Mouse (Mus musculus) kidney, adult 2 months (tissue): ENCODE results near the gene Gm17387.

ENCODE experiments used
- CTCF ChIP-seq: fragments of 200-500 bp; conservative IDR thresholded peaks from 2 replicates; pipeline ENCODE4 v1.5.1; 2011; ENCODE audit warnings: low read depth, mild to moderate bottlenecking, control low read depth, low read length, moderate library complexity, mixed read lengths; ENCODE audit not compliant: insufficient read depth, insufficient read length
- POLR2A ChIP-seq: fragments of 200-500 bp; IDR thresholded peaks from one replicate; pipeline ENCODE4 v1.6.1; 2011; ENCODE audit warnings: low read depth, low read length, control low read depth

DNA sequence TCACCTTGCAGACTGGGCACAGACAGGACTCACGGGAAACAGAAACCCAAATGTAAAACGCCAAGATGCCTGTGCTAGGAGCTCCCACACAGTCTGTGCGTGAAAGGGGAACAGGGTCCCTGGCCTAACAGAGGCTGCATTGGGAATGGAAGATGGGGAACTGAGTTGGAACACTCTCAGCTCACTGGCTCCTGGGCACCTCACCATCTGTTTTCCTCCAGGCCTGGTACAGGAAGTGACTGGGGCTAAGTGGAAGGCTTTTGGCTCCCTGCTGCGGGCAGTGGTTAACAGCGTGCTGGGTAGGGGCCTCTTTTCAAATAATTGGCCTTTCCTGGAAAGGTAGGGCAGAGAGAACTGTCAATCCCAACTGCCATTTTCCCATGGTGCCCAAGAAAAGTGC is 38.3 kb upstream of the Gm17387 start:
- TF ChIP-seq CTCF (no peak), POLR2A (no peak)
